Mouse (Mus musculus) T-cell, adult 2 months (primary cell): ENCODE measurements around the gene Col27a1.

ENCODE experiments used
- DNase-seq: peaks from one replicate; pipeline ENCODE4 v3.0.0; 2022; ENCODE audit warnings: low spot score

Col27a1 gene

GRCm38 (mm10) chr4:63225373-63225772 is 11.6 kb downstream of the Col27a1 start:
- DNase-seq, result no peak

- no peak for DNase-seq
Measured at GRCm38 (mm10) chr4:63226164-63226882, 12.5 kb downstream of the Col27a1 start.

- no peak for DNase-seq
Measured at GRCm38 (mm10) chr4:63226883-63227235, 13.1 kb downstream of the Col27a1 start.

GRCm38 (mm10) chr4:63228943-63229342 is 15.1 kb downstream of the Col27a1 start:
- no peak for DNase-seq

- no peak for DNase-seq
Measured at GRCm38 (mm10) chr4:63229991-63230581, 16.3 kb downstream of the Col27a1 start.

- no peak for DNase-seq
Measured at GRCm38 (mm10) chr4:63231121-63231520, 17.3 kb downstream of the Col27a1 start.

- DNase-seq, result no peak
Measured at GRCm38 (mm10) chr4:63232542-63233020, 18.8 kb downstream of the Col27a1 start.

- no peak for DNase-seq
Measured at GRCm38 (mm10) chr4:63233557-63234452, 20.0 kb downstream of the Col27a1 start.

GRCm38 (mm10) chr4:63234852-63235251 is 21.0 kb downstream of the Col27a1 start:
- no peak for DNase-seq

GRCm38 (mm10) chr4:63236235-63236634 is 22.4 kb downstream of the Col27a1 start:
- DNase-seq, result no peak

GRCm38 (mm10) chr4:63237225-63237624 is 23.4 kb downstream of the Col27a1 start:
- DNase-seq, result no peak

GRCm38 (mm10) chr4:63238141-63238540 is 24.3 kb downstream of the Col27a1 start:
- DNase-seq, result no peak

- no peak for DNase-seq
Measured at GRCm38 (mm10) chr4:63238722-63239121, 24.9 kb downstream of the Col27a1 start.

GRCm38 (mm10) chr4:63241031-63241430 is 27.2 kb downstream of the Col27a1 start:
- DNase-seq, result no peak

- no peak for DNase-seq
Measured at GRCm38 (mm10) chr4:63247991-63248390, 34.2 kb downstream of the Col27a1 start.

GRCm38 (mm10) chr4:63248951-63249350 is 35.1 kb downstream of the Col27a1 start:
- DNase-seq, result no peak

- no peak for DNase-seq
Measured at GRCm38 (mm10) chr4:63251760-63252159, 38.0 kb downstream of the Col27a1 start.

GRCm38 (mm10) chr4:63253716-63254115 is 39.9 kb downstream of the Col27a1 start:
- DNase-seq, result no peak

GRCm38 (mm10) chr4:63254151-63254550 is 40.3 kb downstream of the Col27a1 start:
- no peak for DNase-seq

GRCm38 (mm10) chr4:63256371-63256770 is 42.6 kb downstream of the Col27a1 start:
- DNase-seq, result no peak

- DNase-seq, result no peak
Measured at GRCm38 (mm10) chr4:63257346-63257745, 43.5 kb downstream of the Col27a1 start.

- DNase-seq, result no peak
Measured at GRCm38 (mm10) chr4:63258096-63258495, 44.3 kb downstream of the Col27a1 start.

GRCm38 (mm10) chr4:63259066-63259465 is 45.3 kb downstream of the Col27a1 start:
- DNase-seq, result no peak
